Mouse (Mus musculus): ENCODE measurements at regions not wholly inside any gene's neighbourhood (a gene's known extent, or its start where the extent isn't known, plus 50 kb on each side); places are given as distances from the start of the nearest gene placed in this dataset.

- DNase-seq (ENCODE audit: low read depth, low spot score), result no peak
Measured at GRCm38 (mm10) chr1:151045334-151045733, 52.1 kb upstream of the Hmcn1 start.

- no peak for DNase-seq (ENCODE audit: low read depth, low spot score)
Measured at GRCm38 (mm10) chr1:151046626-151047025, 53.4 kb upstream of the Hmcn1 start.

GRCm38 (mm10) chr1:151049726-151050506 is 56.7 kb upstream of the Hmcn1 start:
- DNase-seq (ENCODE audit: low read depth, low spot score), result no peak

- no peak for DNase-seq (ENCODE audit: low read depth, low spot score)
Measured at GRCm38 (mm10) chr1:151050507-151050816, 57.2 kb upstream of the Hmcn1 start.

DNA sequence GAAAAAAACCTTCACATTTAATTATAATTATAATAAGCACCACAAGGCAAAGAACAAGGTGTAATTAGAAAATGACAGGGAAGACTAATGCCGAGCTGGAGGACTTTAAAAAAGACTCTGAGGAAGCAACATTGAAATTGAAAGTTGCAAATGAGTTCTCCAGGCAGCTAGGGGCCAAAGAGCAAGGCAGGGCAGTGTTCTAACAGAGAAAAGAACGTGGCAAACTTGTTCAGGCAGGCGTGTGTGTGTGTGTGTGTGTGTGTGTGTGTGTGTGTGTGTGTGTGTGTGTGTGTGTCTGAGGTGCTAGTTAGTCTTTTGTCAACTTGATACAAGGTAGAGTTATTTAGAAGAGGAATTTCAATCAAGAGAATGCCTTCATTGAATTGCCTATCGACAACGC is 60.0 kb upstream of the Hmcn1 start:
- DNase-seq (ENCODE audit: low read depth, low spot score), result no peak

GRCm38 (mm10) chr1:151055396-151055795 is 62.2 kb upstream of the Hmcn1 start:
- DNase-seq (ENCODE audit: low read depth, low spot score), result no peak

DNA sequence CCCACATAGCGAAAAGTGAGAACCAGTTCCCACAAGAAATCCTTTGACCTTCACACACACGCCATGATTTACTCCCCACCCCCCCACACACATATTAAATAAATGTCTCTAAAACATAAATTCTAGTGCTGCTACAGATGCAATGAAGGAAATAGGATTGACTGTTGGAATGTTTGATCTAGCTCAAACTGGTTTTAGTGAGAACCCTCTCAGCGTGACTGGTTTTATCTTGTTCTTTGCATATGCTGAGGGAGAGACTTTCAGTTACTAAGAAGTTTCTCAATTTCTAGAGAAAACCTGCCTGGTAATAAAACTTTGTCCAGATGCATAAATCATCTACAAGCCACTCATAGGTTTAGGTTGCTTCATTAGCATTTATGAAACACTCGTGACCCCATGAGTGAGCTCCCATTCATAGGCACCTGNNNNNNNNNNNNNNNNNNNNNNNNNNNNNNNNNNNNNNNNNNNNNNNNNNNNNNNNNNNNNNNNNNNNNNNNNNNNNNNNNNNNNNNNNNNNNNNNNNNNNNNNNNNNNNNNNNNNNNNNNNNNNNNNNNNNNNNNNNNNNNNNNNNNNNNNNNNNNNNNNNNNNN is 66.4 kb upstream of the Hmcn1 start:
- no peak for DNase-seq (ENCODE audit: low read depth, low spot score)

DNA sequence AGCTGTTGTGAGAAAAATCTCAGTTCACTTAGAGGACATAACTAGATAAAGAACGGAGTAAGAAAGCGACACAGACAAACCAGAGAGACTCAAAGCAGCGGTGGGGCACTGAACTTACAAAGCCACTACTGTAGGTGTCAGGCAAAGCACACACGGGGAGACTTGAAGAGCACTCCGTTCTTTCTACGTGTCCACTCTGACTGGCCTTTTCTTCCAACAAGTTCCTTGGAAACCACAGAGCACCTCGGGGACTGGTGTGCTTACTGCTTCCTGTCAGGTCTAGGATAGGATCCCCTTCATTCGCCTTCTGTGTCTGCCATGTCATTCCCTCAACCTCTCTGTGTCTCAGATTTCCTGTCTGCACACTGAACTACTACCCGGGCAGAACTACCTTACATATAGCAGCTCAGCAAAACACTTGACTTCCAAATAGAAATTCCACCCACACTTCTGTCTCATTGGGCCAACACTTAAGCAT is 71.9 kb upstream of the Hmcn1 start:
- DNase-seq (ENCODE audit: low read depth, low spot score), result no peak

DNA sequence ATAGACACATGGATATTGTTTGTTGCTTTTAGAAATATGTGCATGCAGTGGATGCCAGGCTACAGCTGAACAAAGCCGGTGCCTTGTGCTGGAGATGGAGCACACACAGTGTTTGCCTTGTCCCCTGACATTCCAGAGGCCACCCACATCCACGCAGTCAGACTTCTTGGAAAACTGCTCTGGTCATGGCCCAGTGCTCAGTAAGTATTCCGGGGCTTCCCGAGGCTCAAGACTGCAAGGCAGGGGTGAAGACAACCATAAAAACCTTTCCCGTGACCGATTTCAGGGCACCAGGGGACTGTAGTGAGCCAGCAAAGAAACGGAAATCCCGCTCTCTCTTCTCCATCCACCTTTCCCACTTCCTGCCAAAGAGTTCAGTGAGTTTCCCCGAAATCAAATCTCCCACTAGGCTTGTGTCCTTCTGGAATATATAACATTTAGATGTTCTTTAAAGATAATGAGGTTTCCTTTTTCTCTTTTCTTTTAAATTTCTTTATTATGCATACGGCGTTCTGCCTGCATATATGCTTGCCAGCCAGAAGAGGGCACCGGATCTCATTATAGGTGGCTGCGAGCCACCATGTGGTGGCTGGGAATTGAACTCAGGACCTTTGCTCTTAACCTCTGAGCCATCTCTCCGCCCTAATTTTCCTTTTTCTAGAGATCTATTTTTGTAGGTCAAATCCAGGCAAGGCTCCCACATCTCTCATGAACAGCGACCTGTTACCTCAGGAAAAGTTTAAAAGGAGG is 73.3 kb upstream of the Hmcn1 start:
- DNase-seq (ENCODE audit: low read depth, low spot score), result no peak

- DNase-seq (ENCODE audit: low read depth, low spot score), result no peak
Measured at GRCm38 (mm10) chr1:151074508-151075314, 81.5 kb upstream of the Hmcn1 start.

- no peak for DNase-seq (ENCODE audit: low read depth, low spot score)
Measured at GRCm38 (mm10) chr1:151075541-151075940, 82.3 kb upstream of the Hmcn1 start.

GRCm38 (mm10) chr1:151078909-151079522 is 85.8 kb upstream of the Hmcn1 start:
- DNase-seq (ENCODE audit: low read depth, low spot score), result peak; percentile 30

GRCm38 (mm10) chr1:151079614-151080360 is 86.6 kb upstream of the Hmcn1 start:
- DNase-seq (ENCODE audit: low read depth, low spot score), result no peak

- DNase-seq (ENCODE audit: low read depth, low spot score), result no peak
Measured at GRCm38 (mm10) chr1:151080510-151080980, 87.3 kb upstream of the Hmcn1 start.

- no peak for DNase-seq (ENCODE audit: low read depth, low spot score)
Measured at GRCm38 (mm10) chr1:151082510-151083033, 89.3 kb upstream of the Hmcn1 start.

DNA sequence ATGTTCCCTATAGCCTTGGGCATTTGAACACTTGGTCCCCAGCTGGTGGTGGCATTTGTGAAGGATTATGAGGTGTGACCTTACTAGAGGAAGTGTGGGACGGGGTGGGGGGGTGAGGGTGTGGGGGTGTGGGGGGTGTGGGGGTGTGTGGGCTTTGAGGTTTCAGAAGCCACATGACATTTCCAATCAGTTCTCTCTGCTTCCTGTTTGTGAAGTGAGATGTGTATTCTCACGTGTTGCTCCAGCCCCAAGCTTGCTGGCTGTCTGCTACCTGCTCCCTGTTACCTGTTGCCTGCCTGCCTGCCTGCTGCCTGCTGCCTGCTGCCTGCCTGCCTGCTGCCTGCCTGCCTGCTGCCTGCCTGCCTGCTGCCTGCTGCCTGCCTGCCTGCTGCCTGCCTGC is 90.6 kb upstream of the Hmcn1 start:
- no peak for DNase-seq (ENCODE audit: low read depth, low spot score)

DNA sequence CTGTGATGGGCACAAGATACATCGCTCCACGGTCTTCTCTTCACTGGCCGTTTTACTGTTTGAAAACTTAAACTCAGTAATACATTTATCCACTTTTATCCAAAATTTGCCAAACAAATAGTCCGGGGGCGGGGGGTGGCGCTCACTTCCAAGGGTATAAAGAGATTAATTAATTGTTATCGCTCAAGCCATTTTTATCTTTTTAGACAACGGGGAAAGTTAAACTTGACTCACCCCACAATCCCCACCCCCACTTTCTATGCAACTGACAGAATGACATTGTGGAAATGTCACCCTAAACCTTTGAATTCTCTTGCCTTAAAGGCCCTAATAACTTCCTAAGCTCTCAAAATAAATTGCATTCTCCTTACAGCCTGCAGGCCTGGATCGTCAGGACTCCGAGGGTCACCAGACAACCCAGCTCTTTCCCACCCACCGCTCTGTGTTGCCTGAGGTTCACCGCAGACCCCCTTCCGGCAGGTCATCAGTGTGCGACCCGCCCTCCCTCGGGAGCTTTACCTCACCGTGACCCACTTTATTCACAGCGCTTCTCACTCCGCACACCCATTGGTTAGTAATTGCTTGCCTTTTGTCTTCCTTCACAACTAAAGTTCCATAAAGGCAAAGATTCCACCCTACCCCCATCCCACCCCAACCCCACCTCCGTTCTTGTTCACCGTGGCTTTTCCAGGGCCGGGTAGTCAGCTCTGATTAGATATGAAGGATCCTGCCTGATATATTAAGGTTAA is 93.0 kb upstream of the Hmcn1 start:
- DNase-seq (ENCODE audit: low read depth, low spot score), result no peak

DNA sequence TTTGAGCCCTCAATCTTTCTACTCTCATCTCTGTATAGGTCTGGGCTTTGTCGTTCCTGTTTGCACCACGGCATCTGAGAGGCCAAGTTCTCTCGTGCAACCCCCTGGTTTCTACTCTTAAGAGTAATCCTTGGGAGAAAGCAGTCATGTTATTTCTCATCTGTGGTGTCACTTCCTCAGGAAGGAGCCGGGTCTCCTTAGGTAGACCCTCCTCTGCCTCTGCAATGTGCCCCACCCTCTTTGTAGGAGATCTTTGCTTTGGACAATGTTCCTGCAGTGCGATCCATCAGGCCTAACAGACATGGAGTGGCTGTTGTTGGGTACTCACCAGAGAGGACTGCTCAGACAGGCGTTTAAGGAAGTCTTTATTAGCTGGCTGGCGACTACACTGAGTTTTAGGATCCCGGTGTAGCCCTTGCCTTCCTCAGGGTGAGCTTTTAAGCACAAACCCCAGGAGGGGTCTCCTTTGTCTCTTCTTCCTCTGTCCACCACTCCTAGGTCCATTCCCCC is 94.0 kb upstream of the Hmcn1 start:
- no peak for DNase-seq (ENCODE audit: low read depth, low spot score)

- no peak for DNase-seq (ENCODE audit: low read depth, low spot score)
Measured at GRCm38 (mm10) chr1:151087811-151088511, 94.4 kb upstream of the Gm47985 start.
